Mouse (Mus musculus): Measurements from ENCODE around the gene Chchd2. TPM values are rescaled to one million over a fixed set of nuclear protein-coding genes. Genes with fewer than 3 reads are reported as not detected.
A peak's percentile ranks its signal among the peaks of the same experiment; 100 is the strongest.
"Not testable (repeated sequence)": the region's sequence is repeated elsewhere in the genome, so short reads cannot be mapped to it uniquely, and the experiment has no call there.

Chchd2 gene
- polyA plus RNA-seq, 1 experiment: 866 TPM

- no peak for DNase-seq
- Histone ChIP-seq H3K4me1 (ENCODE audit: control insufficient read depth, insufficient read depth, low read length) (no peaks in the 10 kb centered on the region), H3K27me3 (ENCODE audit: control insufficient read depth, insufficient read depth, low read length) (no peaks in the 10 kb centered on the region), H3K27ac (ENCODE audit: insufficient read depth, low read length) (no peak overlapping the region), H3K4me3 (replicated peaks; ENCODE audit: insufficient read depth, low read depth, low read length) (no peak overlapping the region)
- WGBS: 85% methylated on average over 9 of the region's 9 CpGs
- no peak for TF ChIP-seq POLR2A (IDR thresholded peaks at IDR 0.05; ENCODE audit: borderline replicate concordance, insufficient read depth, low read length)
- TF ChIP-seq CTCF (IDR thresholded peaks at IDR 0.05; ENCODE audit: borderline replicate concordance, insufficient read depth, low read depth, low read length): no peak
Measured at GRCm38 (mm10) chr5:129918752-129919151, 31.5 kb upstream of the Chchd2 start.

GRCm38 (mm10) chr5:129918065-129918651 is 30.9 kb upstream of the Chchd2 start:
- Histone ChIP-seq H3K27ac (ENCODE audit: insufficient read depth, low read length) (no peak overlapping the region), H3K27me3 (ENCODE audit: control insufficient read depth, insufficient read depth, low read length) (no peaks in the 10 kb centered on the region), H3K4me3 (replicated peaks; ENCODE audit: insufficient read depth, low read depth, low read length) (no peak overlapping the region), H3K4me1 (ENCODE audit: control insufficient read depth, insufficient read depth, low read length) (no peaks in the 10 kb centered on the region)
- TF ChIP-seq CTCF (IDR thresholded peaks at IDR 0.05; ENCODE audit: borderline replicate concordance, insufficient read depth, low read depth, low read length): no peak
- no peak for TF ChIP-seq POLR2A (IDR thresholded peaks at IDR 0.05; ENCODE audit: borderline replicate concordance, insufficient read depth, low read length)
- DNase-seq: no peak
- 90% methylated on average over 24 of the region's 24 CpGs for WGBS

- not testable (repeated sequence) for H3K4me1 ChIP-seq (ENCODE audit: control insufficient read depth, insufficient read depth, low read length); DNase-seq; H3K27ac ChIP-seq (ENCODE audit: insufficient read depth, low read length); H3K27me3 ChIP-seq (ENCODE audit: control insufficient read depth, insufficient read depth, low read length); H3K4me3 ChIP-seq (replicated peaks; ENCODE audit: insufficient read depth, low read depth, low read length)
- WGBS: 68% methylated on average over 11 of the region's 11 CpGs
Measured at GRCm38 (mm10) chr5:129915491-129915890, 28.2 kb upstream of the Chchd2 start.

- WGBS: 26% methylated on average over 2 of the region's 2 CpGs
- Histone ChIP-seq H3K4me1 (ENCODE audit: control insufficient read depth, insufficient read depth, low read length) (no peaks in the 10 kb centered on the region), H3K27ac (ENCODE audit: insufficient read depth, low read length) (no peak overlapping the region), H3K27me3 (ENCODE audit: control insufficient read depth, insufficient read depth, low read length) (no peaks in the 10 kb centered on the region), H3K4me3 (replicated peaks; ENCODE audit: insufficient read depth, low read depth, low read length) (no peak overlapping the region)
- peak in 1 of 2 experiments; percentile 15 for DNase-seq
- TF ChIP-seq CTCF (IDR thresholded peaks at IDR 0.05; ENCODE audit: borderline replicate concordance, insufficient read depth, low read depth, low read length): peak; percentile 60
- no peak for TF ChIP-seq POLR2A (IDR thresholded peaks at IDR 0.05; ENCODE audit: borderline replicate concordance, insufficient read depth, low read length)
Measured at GRCm38 (mm10) chr5:129914024-129914423, 26.8 kb upstream of the Chchd2 start.

- Histone ChIP-seq H3K27me3 (ENCODE audit: control insufficient read depth, insufficient read depth, low read length) (no peaks in the 10 kb centered on the region), H3K4me1 (ENCODE audit: control insufficient read depth, insufficient read depth, low read length) (no peaks in the 10 kb centered on the region), H3K4me3 (replicated peaks; ENCODE audit: insufficient read depth, low read depth, low read length) (no peak overlapping the region), H3K27ac (ENCODE audit: insufficient read depth, low read length) (no peak overlapping the region)
- TF ChIP-seq CTCF (IDR thresholded peaks at IDR 0.05; ENCODE audit: borderline replicate concordance, insufficient read depth, low read depth, low read length): no peak
- DNase-seq: no peak
- 74% methylated on average over 7 of the region's 7 CpGs for WGBS
Measured at GRCm38 (mm10) chr5:129909591-129909990, 22.3 kb upstream of the Chchd2 start.

GRCm38 (mm10) chr5:129909147-129909546 is 21.9 kb upstream of the Chchd2 start:
- no peaks in the 10 kb centered on the region for H3K4me1 ChIP-seq (ENCODE audit: control insufficient read depth, insufficient read depth, low read length)
- WGBS: 57% methylated on average over 9 of the region's 9 CpGs
- no peak for DNase-seq
- H3K4me3 ChIP-seq (replicated peaks; ENCODE audit: insufficient read depth, low read depth, low read length): peak overlapping the region; percentile 83
- no peaks in the 10 kb centered on the region for H3K27me3 ChIP-seq (ENCODE audit: control insufficient read depth, insufficient read depth, low read length)
- H3K27ac ChIP-seq (ENCODE audit: insufficient read depth, low read length): no peak overlapping the region
- TF ChIP-seq POLR2A (IDR thresholded peaks at IDR 0.05; ENCODE audit: borderline replicate concordance, insufficient read depth, low read length) (no peak), CTCF (IDR thresholded peaks at IDR 0.05; ENCODE audit: borderline replicate concordance, insufficient read depth, low read depth, low read length) (no peak)

DNA sequence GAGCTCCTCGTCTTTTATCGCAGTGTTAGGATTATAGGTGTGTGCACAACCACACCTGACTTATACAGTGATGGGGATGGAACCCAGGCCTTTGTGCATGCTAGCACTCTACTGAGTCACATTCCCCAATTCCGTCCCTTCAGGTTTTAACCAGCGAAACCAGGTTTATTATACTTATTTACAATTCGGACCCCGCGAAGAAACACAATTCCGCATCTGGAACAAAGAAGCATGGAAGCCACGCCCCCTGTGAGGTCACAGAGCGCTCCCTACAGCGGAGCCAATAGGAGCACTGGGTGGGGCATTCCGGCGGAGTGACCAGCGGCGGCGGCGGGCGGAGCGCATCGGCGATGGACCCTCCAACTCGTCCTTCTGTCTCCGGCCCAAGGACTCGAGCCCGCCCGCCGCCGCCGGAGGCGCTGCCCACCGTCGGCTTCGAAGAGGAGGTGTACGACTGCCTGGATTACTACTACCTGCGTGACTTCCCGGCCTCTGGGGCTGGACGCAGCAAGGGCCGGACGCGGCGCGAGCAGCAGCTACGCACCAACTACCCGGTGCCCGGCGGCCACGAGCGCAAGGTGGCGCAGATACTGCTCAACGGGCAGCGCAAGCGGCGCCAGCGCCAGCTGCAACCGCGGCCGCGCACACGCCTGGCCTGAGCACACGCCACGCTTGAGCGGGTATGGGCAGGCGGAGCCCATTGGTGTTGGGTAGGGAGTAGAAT is 21.1 kb upstream of the Chchd2 start, which contains the start of gene Nupr1l:
TSS of gene Nupr1l (plus strand) at position 299 of the 724 bp plus-strand sequence.
- Histone ChIP-seq H3K4me3 (replicated peaks; ENCODE audit: insufficient read depth, low read depth, low read length) (peak within 1 kb of the TSS; percentile 83), H3K27me3 (ENCODE audit: control insufficient read depth, insufficient read depth, low read length) (no peaks in the 10 kb centered on the region), H3K27ac (ENCODE audit: insufficient read depth, low read length) (peak within 1 kb of the TSS; percentile 87), H3K4me1 (ENCODE audit: control insufficient read depth, insufficient read depth, low read length) (no peaks in the 10 kb centered on the region)
- TF ChIP-seq CTCF (IDR thresholded peaks at IDR 0.05; ENCODE audit: borderline replicate concordance, insufficient read depth, low read depth, low read length) (no peak), POLR2A (IDR thresholded peaks at IDR 0.05; ENCODE audit: borderline replicate concordance, insufficient read depth, low read length) (peak; percentile 79; the same call in 1 of the 2 replicates)
- DNase-seq: peak; percentile 88 to 90
- under 1% methylated on average over 63 of the region's 63 CpGs for WGBS

DNA sequence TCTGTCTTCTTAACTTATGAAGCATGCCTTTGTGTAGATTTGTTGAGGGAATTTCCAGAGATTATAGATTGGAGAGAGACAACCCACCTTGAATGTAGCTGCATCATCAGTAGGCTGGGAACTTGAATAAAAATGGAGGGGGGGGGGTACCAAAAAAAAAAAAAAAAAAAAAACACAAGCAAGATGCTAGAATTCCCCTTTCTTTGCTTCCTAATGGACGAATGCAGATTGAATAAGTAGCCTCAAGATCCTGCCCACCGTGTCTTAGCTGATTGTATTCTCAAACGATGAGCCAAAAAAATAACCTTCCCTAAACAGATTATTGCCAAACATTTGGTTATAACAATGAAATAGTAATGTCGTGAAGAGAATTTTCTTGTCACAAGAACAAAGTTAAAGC is 20.5 kb upstream of the Chchd2 start:
- no peak for DNase-seq
- WGBS: 25% methylated on average over 4 of the region's 4 CpGs
- H3K27ac ChIP-seq (ENCODE audit: insufficient read depth, low read length): no peak overlapping the region
- no peaks in the 10 kb centered on the region for H3K4me1 ChIP-seq (ENCODE audit: control insufficient read depth, insufficient read depth, low read length)
- H3K4me3 ChIP-seq (replicated peaks; ENCODE audit: insufficient read depth, low read depth, low read length): no peak overlapping the region
- H3K27me3 ChIP-seq (ENCODE audit: control insufficient read depth, insufficient read depth, low read length): no peaks in the 10 kb centered on the region
- no peak for TF ChIP-seq CTCF (IDR thresholded peaks at IDR 0.05; ENCODE audit: borderline replicate concordance, insufficient read depth, low read depth, low read length)
- no peak for TF ChIP-seq POLR2A (IDR thresholded peaks at IDR 0.05; ENCODE audit: borderline replicate concordance, insufficient read depth, low read length)
